Mouse (Mus musculus) bone marrow macrophage, adult 2 months (primary cell): Measurements from ENCODE around the gene Chtf18.

ENCODE experiments used
- CTCF ChIP-seq: IDR thresholded peaks from 2 replicates; pipeline ENCODE4 v1.5.1; 2012; ENCODE audit warnings: low read depth, mild to moderate bottlenecking, low read length, moderate library complexity
- POLR2A ChIP-seq: IDR thresholded peaks from 2 replicates; pipeline ENCODE4 v1.6.1; 2012; ENCODE audit warnings: mild to moderate bottlenecking, low read depth, low read length, borderline replicate concordance

DNA sequence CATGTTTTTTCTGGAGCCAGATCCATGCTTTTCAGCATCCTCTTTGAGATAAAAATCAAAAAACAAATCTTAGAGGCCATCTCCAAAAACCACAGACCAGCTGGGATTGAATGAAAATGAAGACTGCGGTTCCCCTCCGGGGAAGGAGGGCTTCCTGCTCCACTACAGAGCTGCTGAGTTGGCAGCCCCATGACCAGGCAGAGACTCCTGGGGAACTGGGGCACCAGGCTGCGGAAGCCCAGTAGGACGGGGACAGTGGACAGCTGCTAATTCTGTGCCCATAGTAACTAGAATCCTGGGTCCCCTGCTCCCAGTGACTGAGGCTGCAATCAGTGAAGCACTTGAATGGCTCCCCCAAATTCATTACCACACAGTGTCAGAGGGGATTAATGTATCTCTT is 45.6 kb downstream of the Chtf18 start:
- no peak for TF ChIP-seq POLR2A
- no peak for TF ChIP-seq CTCF
